Mouse (Mus musculus) mouse embryonic stem cell (cell line): ENCODE data around the gene Slc1a2.

ENCODE experiments used
- in situ Hi-C, 2 experiments: fragments of 300-500 bp; cut with MboI; formaldehyde crosslinking; loops; 1 replicate in 1 of 2; 3 replicates in 1 of 2; pipeline ENCODE4 v1.14.3; 2019 to 2020; ENCODE audit warnings: low sequenced_read_pairs in 2 of 2, low pct_unique_long_range_greater_than_20kb in 1 of 2, mixed read lengths in 1 of 2; ENCODE audit not compliant: unreplicated experiment in 1 of 2

The Slc1a2 gene

GRCm38 (mm10) chr2:102743918-102744696 lies 85.6 kb downstream of the Slc1a2 start:
- in situ Hi-C loops: no loop called here

DNA sequence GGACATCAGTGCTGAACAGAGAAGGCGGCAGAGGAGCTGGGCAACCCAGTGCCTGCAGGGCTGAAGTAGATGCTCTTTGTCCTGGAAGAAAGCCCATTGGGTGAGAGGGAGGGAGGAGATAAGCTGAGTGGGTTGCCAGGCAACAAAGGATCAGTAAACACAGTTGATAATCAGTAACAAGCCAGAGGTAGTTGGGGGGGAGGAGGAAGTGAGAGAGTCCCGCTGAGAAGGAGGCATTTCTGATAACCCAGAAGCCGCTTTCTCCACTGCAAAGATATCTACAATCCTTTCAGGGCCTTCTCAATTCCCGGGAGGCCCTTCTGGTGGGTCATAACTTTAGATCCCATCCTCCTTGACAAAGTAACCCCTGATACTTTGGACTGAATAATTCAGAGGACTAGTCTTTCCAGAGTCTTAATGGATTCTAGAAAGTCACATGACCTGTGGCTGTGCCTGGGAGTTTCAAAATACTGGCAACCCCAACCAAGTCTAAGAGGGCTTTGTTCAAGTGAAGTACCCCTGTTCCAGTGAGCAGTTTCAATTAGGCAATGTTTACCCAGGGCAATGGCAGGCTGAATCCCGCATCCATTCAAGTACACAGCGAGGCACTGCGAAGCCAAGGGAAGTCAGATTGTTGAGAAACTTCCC lies 86.9 kb downstream of the Slc1a2 start:
- in situ Hi-C loops: no loop called here

- in situ Hi-C loops: no loop called here
These were observed 89.3 kb downstream of the Slc1a2 start for GRCm38 (mm10) chr2:102747758-102748157.

DNA sequence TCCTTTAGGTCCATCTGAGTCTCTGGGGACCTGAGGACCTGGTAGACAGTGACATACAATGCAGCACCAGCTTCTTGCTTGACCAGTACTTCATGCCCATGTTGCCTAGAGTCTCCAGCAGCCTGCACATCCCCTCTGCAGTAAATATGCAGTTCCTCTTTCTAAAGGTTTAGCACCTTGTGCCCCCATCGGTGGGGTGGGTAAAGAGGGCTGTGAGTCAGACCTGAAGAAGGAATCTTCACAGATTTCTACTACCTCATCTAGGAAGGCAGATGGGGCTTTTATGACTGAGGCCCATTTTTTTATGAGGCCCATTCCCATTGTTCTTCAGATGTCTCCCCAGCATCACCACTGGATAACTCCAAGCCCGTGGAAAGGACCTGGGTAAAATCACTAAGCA lies 91.5 kb downstream of the Slc1a2 start:
- in situ Hi-C loops: no loop called here

- in situ Hi-C loops: no loop called here
These were observed 93.4 kb downstream of the Slc1a2 start for GRCm38 (mm10) chr2:102751846-102752245.

DNA sequence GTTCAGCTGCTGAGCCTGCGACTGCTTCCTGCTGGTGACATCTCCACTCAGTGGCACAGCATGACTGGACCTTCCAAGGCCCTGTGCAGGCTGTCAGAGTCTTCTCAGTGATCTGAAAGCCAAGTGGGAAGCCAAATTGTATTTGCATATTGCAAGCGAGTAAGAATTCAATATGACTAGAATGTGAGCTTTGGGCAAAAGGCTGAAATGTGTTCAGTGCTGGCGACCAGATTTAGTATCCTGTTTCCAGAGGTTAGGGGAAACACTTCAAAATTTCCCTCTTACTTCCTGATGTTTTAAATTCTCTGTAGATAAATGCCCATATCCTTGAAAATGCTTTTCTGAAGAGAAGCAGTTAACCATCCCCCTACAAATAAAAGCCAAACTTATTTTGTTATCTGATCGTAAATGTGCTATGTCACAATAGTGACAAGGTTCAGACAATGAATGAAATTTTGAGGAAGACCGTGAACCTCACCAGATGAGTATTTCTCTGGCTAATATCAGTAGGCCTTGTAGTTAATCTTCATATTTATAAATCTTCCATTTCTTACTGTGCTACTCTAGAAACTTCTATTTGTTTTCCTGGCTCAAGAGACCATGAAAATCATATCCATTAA lies 98.9 kb downstream of the Slc1a2 start:
- in situ Hi-C loops: no loop called here

GRCm38 (mm10) chr2:102759479-102759878 lies 101.0 kb downstream of the Slc1a2 start:
- in situ Hi-C loops: no loop called here

- in situ Hi-C loops: no loop called here
These were observed 102.0 kb downstream of the Slc1a2 start for GRCm38 (mm10) chr2:102760284-102761072.

DNA sequence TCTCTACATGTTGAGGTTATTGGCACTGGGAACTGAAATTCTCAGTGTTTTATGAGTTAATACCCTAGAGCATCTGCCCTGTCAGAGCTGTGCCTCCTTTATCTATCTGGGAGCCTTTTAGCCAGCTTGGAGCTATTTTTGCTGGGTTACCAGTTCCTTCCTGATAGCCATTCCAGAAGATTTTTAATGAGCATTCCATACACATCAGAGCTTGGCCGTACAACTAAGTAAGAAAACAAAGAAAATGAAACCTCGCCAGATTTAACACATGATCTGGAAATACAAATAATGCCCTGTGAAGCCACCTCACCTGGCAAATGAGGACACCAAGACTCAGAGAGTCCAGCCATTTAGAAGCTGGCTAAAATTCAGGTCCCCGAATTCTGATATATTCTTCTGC lies 104.7 kb downstream of the Slc1a2 start:
- in situ Hi-C loops: no loop called here

GRCm38 (mm10) chr2:102763991-102764390 lies 105.5 kb downstream of the Slc1a2 start:
- in situ Hi-C loops: no loop called here

GRCm38 (mm10) chr2:102764602-102765374 lies 106.3 kb downstream of the Slc1a2 start:
- in situ Hi-C loops: no loop called here

- in situ Hi-C loops: no loop called here
These were observed 109.8 kb downstream of the Slc1a2 start for GRCm38 (mm10) chr2:102768267-102768666.

DNA sequence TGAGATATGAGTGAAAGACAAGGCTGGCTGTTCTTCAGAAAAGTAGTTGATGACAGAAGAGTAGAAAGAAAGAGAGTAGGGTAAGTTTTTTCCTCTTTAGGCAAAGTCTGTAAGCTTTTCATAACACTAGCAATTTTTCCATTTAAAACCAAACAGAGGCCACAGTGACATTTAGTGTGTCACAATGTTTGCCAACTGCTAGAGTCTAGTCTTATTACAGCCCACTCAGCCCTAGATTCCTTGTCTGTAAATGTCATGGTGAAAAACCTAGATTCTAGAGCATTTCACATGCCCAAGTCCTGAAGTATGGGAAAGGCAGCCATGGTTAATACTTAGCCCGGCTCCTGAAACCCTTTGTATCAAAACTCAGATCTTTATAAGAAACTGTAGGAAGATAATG lies 112.8 kb downstream of the Slc1a2 start:
- in situ Hi-C loops: no loop called here

DNA sequence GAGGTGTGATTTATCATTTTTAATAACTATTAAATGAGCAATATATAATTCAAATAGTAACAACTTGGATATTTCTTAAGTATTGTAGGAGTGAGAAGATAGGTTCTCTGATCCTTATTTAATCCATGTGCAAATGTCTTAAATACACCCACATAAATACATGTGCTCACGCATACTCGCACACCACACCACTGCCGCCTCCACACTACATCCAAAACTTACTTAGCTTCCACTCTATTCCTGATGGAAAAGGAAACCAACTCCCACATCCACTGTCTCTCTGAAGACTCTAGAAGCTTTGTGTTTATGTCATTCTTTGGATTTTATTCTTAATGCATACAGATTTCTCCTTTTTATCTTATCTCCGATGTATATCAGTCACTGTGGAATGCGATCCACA lies 113.8 kb downstream of the Slc1a2 start:
- in situ Hi-C loops: no loop called here

- in situ Hi-C loops: no loop called here
These were observed 116.2 kb downstream of the Slc1a2 start for GRCm38 (mm10) chr2:102774700-102775099.

DNA sequence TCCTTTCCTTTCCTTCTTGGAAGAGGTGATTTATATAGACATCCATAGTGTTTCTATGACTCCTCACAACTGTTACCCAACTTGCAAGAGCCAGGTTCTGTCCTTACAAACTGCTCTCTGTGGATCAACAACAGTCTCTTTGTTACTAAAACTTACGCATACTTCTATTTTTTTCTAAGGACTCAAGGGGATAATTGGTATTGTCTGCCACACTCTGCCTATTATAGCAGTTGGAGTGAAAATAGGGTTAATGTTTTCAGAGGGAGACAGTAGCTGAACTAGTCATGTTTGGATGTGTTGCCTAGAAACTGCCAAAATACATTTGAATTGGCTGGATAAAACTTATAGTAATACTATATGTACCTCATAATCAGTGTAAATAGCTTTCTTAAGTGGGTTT lies 117.1 kb downstream of the Slc1a2 start:
- in situ Hi-C loops: no loop called here

- in situ Hi-C loops: no loop called here
These were observed 119.7 kb downstream of the Slc1a2 start for GRCm38 (mm10) chr2:102778208-102778607.

GRCm38 (mm10) chr2:102782751-102783150 lies 124.3 kb downstream of the Slc1a2 start:
- in situ Hi-C loops: no loop called here
